Comparison of ENCODE assay signal across 9 mouse cellular contexts in genomic region chr9:109046306-109046705, GRCm38 (mm10). TPM values are rescaled to one million over a fixed set of nuclear protein-coding genes. Genes with fewer than 3 reads are reported as not detected.
DNase-seq lines count a peak whose midpoint lies in the region; ATAC-seq and TF ChIP-seq lines count a peak whose summit lies in the region.
"Had no signal": no experiment of that assay in that cellular context is flagged by ENCODE, and none has a peak within 500 bp of the region (broad histone marks: within the 10 kb centered on the region; RNA-seq: fewer than 3 reads in every experiment).

No protein-coding gene starts in this region.

- peak; percentile 74 for TF ChIP-seq CTCF in Patski (IDR thresholded peaks at IDR 0.05)

- in situ Hi-C loops in Patski (cut with MboI; ENCODE audit: low pct_unique_long_range_greater_than_20kb) = no loop called here

- peaks cover 10% of the 10 kb centered on the region for H3K4me1 ChIP-seq in liver, embryonic 12.5 days
- H3K4me1 ChIP-seq: midbrain, embryonic 12.5 days had no signal

- no peak for ATAC-seq in liver, embryonic 12.5 days
- peak; percentile 26 for ATAC-seq in Patski

- no peaks in the 10 kb centered on the region for H3K36me3 ChIP-seq in liver, embryonic 12.5 days
- H3K36me3 ChIP-seq: midbrain, embryonic 12.5 days had no signal

- peak; percentile 68 for DNase-seq in liver
- DNase-seq in Patski (ENCODE audit: low read depth, low spot score) = no peak
- DNase-seq in cerebellum, postnatal 10 days = peak; percentile 60 to 62
- DNase-seq in heart, postnatal 4 days = peak; percentile 65
- DNase-seq in lung, postnatal 4 days = peak; percentile 68 to 79
- peak; percentile 62 to 70 for DNase-seq in thymus, adult 18-20 months

- H3K27ac ChIP-seq in liver, embryonic 12.5 days = no peak overlapping the region
- H3K27ac ChIP-seq: heart, embryonic 13.5 days; midbrain, embryonic 12.5 days had no signal

- POLR2A ChIA-PET in Patski (lab: Charles Lee) = interaction anchor here (0.7 to 1.5 kb wide), 3 partner anchors 12 to 28 kb away, joined by 3 read pairs; partner anchors contain the start of genes Atrip and Trex1

- H3K27me3 ChIP-seq in liver, embryonic 12.5 days (replicated peaks) = no peaks in the 10 kb centered on the region
- H3K27me3 ChIP-seq in Patski = no peaks in the 10 kb centered on the region
- H3K27me3 ChIP-seq: heart, embryonic 13.5 days; midbrain, embryonic 12.5 days had no signal

- no peak overlapping the region for H3K9ac ChIP-seq in liver, embryonic 12.5 days
- H3K9ac ChIP-seq: heart, embryonic 13.5 days; midbrain, embryonic 12.5 days had no signal

- CTCF ChIA-PET in Patski (lab: Charles Lee) = interaction anchor here (0.7 to 1.9 kb wide), 9 partner anchors 8 to 74 kb away, joined by 3 to 10 read pairs (median 3); partner anchors contain the start of genes Shisa5 and Trex1

- WGBS in liver, embryonic 12.5 days (ENCODE audit: insufficient replicate concordance) = 25% methylated on average over 5 of the region's 5 CpGs

- no peaks in the 10 kb centered on the region for H3K9me3 ChIP-seq in liver, embryonic 12.5 days (replicated peaks)
- H3K9me3 ChIP-seq: heart, embryonic 13.5 days; midbrain, embryonic 12.5 days had no signal

- H3K4me2 ChIP-seq in liver, embryonic 12.5 days = no peak overlapping the region
- H3K4me2 ChIP-seq: heart, embryonic 13.5 days; midbrain, embryonic 12.5 days had no signal

- H3K4me3 ChIP-seq in liver, embryonic 12.5 days = no peak overlapping the region
- H3K4me3 ChIP-seq: heart, embryonic 13.5 days; midbrain, embryonic 12.5 days had no signal

RNA-seq across cellular contexts. Expression of gene Shisa5, which starts 7.9 kb away (rescaled TPM):
- 19.0 and 21.5 TPM in 2 replicates for polyA plus RNA-seq in liver, embryonic 12.5 days (2016; fragmentation: Nextera tagmentation; extraction: Ambion mirVana)
- 86.9 TPM for polyA plus RNA-seq in Patski (2021)
- total RNA-seq in heart, postnatal 4 days (2021) = 10 to 100 TPM; 48.2 to 50.4 TPM

RNA-seq across cellular contexts. Expression of gene Trex1, which starts 13.2 kb away (rescaled TPM):
- polyA plus RNA-seq in liver, embryonic 12.5 days (2016; fragmentation: Nextera tagmentation; extraction: Ambion mirVana) = 8.8 and 9.1 TPM in 2 replicates
- 18.1 TPM for polyA plus RNA-seq in Patski (2021)
- 1 to 10 TPM; 9.1 to 9.3 TPM for total RNA-seq in heart, postnatal 4 days (2021)

RNA-seq across cellular contexts. Expression of gene Atrip, which starts 27.6 kb away (rescaled TPM):
- polyA plus RNA-seq in liver, embryonic 12.5 days (2016; fragmentation: Nextera tagmentation; extraction: Ambion mirVana) = 18.6 and 19.4 TPM in 2 replicates
- 10.3 TPM for polyA plus RNA-seq in Patski (2021)
- 10 to 100 TPM; 10.4 to 11.1 TPM for total RNA-seq in heart, postnatal 4 days (2021)

RNA-seq across cellular contexts. Expression of gene Ccdc51, which starts 36.0 kb away (rescaled TPM):
- polyA plus RNA-seq in liver, embryonic 12.5 days (2016; fragmentation: Nextera tagmentation; extraction: Ambion mirVana) = 14.5 and 15.3 TPM in 2 replicates
- polyA plus RNA-seq in Patski (2021) = 8.4 TPM
- total RNA-seq in heart, postnatal 4 days (2021) = 10 to 100 TPM; 11.5 to 12.2 TPM

RNA-seq across cellular contexts. Expression of gene Tma7, which starts 36.1 kb away (rescaled TPM):
- polyA plus RNA-seq in liver, embryonic 12.5 days (2016; fragmentation: Nextera tagmentation; extraction: Ambion mirVana) = 522 and 538 TPM in 2 replicates
- 188 TPM for polyA plus RNA-seq in Patski (2021)
- total RNA-seq in heart, postnatal 4 days (2021) = 100 to 1,000 TPM; 294 to 307 TPM
